Mouse (Mus musculus): ENCODE measurements around the gene Corin.

Corin gene

DNA sequence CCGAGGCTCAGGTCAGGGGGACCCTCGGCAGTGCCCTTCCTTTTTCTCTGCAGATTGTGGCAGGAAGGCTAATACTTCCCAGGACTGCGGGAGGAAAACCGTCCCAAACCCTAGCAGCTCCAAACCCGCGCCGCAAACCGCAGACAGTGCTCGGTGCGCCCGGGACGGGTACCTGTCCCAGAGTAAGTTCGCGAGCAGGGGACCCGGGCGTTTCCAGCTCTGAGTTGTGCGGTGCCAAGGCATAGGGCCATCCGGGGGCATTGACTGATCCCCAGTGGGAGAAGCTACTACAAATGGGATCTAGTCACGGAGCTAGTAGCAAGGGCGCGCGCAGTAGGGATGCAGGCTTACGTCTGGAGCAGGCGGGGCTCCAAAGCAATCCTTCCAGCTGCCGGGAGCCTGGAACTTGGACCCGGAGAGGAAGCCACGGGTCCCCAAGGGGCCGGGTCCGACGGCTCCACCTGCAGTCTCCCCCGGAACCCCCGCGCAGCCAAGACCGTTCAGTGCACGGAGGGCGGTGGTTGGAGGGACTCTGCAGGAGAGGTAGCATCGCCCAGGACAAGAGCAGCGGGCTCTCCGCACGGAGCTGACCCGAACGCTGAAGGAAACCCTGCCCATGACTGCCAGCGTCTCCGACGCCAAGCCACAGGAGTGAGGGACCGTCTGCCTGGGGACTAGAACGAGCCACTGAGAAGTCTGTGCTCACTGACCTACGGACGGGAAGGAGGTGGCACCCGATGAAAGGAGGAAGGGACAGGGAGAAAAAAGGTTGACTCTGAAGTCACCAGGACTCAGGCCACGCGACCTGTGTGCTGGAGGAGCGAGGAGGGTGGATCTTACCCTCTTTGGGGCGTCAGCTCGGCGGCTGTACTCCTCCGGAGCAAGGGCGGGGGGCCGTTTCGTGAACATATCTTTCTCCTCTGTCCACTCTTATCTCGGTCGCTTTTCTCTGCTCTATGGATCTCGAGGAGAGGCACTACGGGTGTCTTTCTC, at the start of gene Corin:
Gene Corin (minus strand): TSS at position 943 of the 993 bp plus-strand sequence.
- DNase-seq (ENCODE audit: low read depth) = no peak

DNA sequence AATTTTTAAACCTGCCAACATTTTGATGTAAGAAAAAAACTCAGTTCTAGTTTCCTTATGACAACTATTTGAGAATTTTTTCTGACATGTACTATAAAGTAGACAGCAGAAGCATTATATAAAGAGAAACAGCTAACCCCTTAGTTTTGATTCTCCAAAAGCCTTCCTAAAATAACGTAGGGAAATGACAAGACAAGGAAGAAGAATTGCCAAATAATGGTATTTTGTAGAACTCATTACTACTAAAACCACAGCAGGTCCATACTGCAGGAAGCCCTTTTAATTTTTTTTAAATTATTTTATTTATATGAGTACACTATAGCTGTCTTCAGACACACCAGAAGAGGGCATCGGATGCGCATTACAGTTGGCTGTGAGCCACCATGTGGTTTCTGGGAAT, 46.9 kb upstream of the Corin start:
- no peak for DNase-seq (ENCODE audit: low read depth)

DNA sequence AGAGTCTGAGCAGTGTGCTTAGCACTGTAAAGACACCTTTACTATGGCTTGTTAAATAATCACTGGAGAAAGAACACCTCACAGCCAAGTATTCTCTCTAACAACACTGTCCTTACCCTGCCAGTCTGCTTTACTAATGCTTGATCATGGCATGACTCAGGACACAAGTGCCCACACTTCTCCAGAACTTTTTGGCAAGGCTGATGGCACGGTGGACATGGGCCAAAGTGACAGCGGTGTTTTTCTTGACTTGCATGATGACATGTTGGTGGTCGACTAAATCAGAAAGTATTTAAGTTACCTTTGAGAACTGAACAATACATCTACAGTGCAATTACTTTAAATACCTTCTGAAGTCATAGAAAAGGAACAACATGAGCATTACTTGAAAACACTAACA, 24.6 kb upstream of the Corin start:
- DNase-seq (ENCODE audit: low read depth) = peak; percentile 14

DNA sequence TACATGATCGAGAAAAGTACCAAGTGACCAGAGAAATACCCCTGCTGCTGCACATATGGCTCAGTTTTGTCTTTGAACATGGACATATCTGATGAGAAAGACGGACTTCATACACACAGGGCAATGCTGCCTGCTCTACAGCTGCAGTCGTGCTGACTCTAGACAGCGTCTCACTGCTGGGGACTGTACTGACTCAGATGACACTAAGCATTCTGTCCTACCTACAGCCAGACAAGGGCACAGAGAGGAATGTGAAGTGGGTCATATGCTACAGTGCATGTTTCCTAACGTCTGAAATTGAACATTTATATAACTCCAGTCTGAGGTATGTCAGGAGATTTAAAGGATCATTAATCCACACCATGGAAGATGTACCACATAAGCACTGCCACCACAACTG, 9.5 kb upstream of the Corin start:
- no peak for DNase-seq (ENCODE audit: low read depth)

- DNase-seq (ENCODE audit: low read depth) = peak; percentile 64
These were observed 1.5 kb upstream of the Corin start for GRCm38 (mm10) chr5:72505740-72506139.

DNA sequence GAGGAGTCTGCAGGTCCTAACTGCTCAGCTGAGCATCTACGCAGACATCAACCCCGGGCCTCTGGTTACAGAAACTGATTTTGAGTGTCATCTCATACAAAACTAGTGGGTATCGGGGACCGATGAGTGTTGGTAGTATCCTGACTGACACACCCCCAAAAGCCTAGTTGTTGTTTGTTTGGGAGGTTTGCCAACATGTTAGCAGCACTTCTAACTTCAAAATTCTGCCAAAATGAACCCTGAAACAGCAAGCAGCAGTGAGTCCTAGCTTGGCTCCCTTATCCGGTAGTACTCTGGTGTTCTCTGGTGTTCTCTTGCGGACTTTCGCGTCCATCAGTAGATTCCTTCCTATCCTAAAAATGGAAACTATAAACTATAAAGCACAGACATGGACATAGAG, 1.5 kb downstream of the Corin start:
- DNase-seq (ENCODE audit: low read depth) = no peak

DNA sequence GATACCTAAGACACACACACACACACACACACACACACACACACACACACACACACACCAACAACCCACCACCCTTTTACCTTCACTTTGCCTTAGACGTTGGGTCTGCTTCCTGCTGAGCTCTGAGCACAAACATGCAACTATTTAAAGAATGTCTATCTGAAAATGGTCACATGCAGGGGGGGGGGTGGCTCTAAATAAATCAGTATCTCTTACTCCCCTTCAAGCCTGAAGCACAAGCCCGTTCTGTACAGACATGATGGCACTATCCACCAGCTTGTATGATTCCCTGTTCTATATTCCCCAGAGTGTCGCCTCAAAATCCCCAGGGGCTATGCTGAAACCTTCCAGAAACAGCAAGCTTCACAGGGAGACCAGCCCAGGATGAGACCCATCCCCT, 2.5 kb downstream of the Corin start:
- DNase-seq (ENCODE audit: low read depth) = no peak

- DNase-seq (ENCODE audit: low read depth) = no peak
These were observed 6.0 kb downstream of the Corin start for GRCm38 (mm10) chr5:72498271-72498670.

GRCm38 (mm10) chr5:72496756-72497155, 7.5 kb downstream of the Corin start:
- peak; percentile 34 for DNase-seq (ENCODE audit: low read depth)

DNA sequence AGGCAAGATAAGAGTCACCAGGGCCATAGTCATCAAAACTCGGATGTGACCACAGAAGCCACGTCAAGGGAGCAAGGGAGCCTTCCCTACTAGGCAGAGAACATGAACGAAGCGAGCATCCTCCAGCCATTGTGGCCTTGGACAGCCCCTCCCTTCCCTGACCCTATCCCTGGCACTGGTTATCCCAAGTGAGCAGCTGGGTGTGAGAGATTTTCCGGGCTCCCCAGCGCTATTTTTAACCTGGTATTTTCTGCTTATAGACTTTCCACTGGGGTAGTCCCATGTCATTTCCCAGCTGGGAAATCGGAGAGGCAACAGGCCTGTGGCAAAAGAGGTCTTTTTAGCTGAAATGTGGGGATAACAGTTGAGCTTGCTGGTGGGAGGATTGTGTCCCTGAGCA, 10.4 kb downstream of the Corin start:
- no peak for DNase-seq (ENCODE audit: low read depth)

DNA sequence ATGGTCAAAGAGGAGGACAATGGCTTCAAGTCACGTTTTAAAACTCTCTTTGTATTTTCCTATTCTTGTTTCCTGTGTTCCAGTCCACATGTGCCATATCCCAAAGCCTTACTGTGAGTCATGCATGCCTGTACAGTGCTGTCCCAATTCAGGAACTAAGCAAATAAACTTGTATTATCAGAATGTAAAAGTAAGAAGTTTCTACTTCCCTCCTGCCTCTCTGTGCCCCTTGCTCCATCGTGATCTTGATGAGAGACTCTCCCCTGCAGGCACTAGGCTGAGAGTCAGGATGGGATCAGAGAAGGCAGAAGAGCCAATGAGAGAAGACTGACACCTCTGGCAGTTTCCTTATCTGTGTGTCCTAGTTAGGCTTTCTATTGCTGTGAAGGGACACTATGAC, 13.0 kb downstream of the Corin start:
- DNase-seq (ENCODE audit: low read depth) = no peak

DNA sequence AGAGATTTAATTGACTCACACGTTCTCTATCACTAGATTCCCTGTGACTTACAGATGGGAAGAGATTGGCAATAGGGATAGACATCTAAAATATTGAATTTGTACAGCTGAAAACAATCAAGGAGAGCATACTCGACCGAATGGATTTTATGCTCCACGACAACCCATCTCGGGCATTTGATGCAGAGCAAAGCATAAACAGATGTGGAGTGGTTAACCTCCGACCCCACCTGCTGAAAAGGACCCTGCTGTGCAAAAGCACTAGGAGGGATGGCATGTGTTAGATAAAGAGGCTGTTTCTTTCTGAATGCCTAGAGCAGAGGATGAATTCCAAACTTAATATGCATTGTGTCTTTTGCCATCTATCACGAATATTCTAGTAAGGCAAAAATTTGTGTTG, 23.8 kb downstream of the Corin start:
- DNase-seq (ENCODE audit: low read depth) = no peak

DNA sequence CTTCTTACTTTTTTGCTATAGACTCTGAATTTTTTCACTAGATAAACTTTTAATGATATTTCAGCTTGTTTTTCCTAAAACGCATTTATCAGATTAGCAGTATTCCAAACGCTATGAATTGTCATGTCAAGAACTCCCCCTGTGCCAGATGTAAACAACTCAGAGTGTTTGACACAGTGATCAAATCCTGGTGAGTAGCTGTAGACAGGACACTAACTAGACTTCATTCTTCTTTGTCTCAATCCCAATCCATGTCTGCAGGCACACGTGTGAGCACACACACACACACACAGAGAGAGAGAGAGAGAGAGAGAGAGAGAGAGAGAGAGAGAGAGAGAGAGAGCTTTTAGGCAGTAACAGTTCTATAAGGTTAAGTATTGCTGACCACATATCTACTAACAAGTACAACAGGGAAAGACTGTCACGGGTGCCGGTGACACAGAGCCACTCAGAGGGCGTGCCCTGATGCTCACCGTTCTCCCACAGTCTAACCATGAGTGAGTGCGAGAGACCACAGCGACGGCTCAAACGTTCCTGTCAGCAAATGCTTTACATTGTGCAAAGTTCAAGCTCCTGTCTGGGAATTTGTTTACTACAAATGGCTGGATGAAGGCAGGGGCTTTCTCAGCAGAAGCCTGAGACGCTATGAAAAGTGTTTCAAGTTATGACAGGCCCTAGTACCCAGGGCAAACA, 31.8 kb downstream of the Corin start:
- DNase-seq (ENCODE audit: low read depth) = no peak

GRCm38 (mm10) chr5:72471746-72472145, 32.5 kb downstream of the Corin start:
- DNase-seq (ENCODE audit: low read depth) = no peak

DNA sequence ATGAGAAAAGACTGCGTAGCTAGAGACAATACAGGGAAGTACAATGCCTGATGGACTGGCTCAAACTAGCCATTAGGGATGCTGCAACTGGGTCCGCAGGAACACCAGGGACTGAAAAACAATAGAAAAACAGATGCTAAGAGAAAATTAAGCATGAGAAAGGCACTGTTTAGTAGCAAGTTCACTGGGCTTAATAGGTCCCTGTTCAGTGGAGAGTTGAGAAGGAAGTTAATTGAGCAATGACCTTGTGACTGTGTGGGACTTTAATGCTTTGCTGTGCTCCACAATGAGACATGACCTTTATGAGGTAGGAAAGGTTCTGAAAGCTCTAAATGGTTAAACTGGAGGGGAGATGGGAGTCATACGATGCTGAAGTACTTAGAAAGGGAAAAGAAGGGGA, 39.3 kb downstream of the Corin start:
- no peak for DNase-seq (ENCODE audit: low read depth)

GRCm38 (mm10) chr5:72459374-72460112, 44.7 kb downstream of the Corin start:
- DNase-seq (ENCODE audit: low read depth) = no peak

GRCm38 (mm10) chr5:72453690-72454089, 50.6 kb downstream of the Corin start:
- DNase-seq (ENCODE audit: low read depth) = no peak

DNA sequence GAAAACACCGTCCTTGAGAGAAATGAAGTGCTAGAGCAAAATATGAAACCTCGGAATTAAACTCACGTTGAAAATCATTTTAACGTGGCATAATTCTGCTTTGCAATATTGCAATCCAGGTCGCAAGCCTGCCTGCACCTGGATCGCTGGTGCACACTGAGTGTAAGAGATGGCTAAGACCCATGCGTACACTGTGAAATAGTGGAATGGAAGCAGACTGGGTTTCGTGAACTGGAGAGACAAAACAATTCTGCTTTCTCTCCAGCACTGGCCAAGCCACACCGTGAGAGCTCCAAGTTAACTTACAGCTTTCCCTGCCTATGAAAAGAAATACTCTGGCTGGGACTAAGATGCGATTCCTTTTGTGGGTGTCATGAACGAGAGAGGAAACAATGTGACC, 51.1 kb downstream of the Corin start:
- DNase-seq (ENCODE audit: low read depth) = no peak

- DNase-seq (ENCODE audit: low read depth) = no peak
These were observed 51.5 kb downstream of the Corin start for GRCm38 (mm10) chr5:72452750-72453149.

GRCm38 (mm10) chr5:72448846-72449245, 55.4 kb downstream of the Corin start:
- DNase-seq (ENCODE audit: low read depth) = no peak

DNA sequence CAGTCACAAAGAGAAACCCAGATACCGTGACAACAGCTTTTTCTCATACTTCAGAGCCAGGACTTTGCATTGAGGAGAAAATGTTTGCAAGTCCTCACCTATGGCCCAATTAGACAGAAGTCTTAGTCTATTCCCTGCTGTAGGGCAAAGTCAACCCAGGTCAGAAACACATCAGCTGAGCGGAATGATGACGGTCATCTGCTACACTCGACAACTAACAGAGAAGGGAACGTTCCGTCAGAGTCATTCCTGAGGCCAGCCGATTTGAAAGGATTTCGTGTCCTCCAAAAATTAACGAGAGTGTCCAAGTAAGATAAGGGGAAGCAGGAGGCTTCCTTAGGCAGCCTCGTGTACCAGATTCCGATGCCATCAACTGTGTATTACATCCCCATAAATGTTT, 58.2 kb downstream of the Corin start:
- DNase-seq (ENCODE audit: low read depth) = no peak

DNA sequence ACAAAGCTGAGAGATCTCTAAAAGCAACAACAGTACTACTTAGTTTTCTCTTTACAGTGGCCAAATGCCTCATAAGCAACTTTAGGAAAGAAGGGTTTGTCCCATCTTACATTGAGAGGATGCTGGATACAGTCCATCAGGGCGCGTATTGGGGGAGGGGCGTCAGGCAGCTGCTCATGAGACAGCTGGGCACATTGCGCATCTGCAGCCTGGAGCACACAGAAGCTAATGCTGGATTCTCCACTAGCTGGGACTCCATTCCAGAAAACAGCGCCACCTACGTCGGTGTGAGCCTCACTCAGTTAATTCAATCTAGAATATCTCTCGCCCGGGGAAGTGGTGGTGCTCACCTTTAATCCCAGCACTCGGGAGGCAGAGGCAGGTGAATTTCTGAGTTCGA, 60.3 kb downstream of the Corin start:
- no peak for DNase-seq (ENCODE audit: low read depth)

GRCm38 (mm10) chr5:72443007-72443406, 61.3 kb downstream of the Corin start:
- DNase-seq (ENCODE audit: low read depth) = no peak

Measured in 416B (cell line).